Mouse (Mus musculus): ENCODE results near the gene Efcab3. TPM values are rescaled to one million over a fixed set of nuclear protein-coding genes. Genes with fewer than 3 reads are reported as not detected.
A peak's percentile ranks its signal among the peaks of the same experiment; 100 is the strongest.

Efcab3 gene
- not detected in 2 replicates for total RNA-seq (2014; rRNA removed)
- polyA plus RNA-seq (2015; fragmentation: Nextera tagmentation; extraction: Ambion mirVana): 0.28 TPM in 1 of 2 replicates, not detected in the other

- no peak for TF ChIP-seq CTCF (IDR thresholded peaks at IDR 0.05)
- no peaks in the 10 kb centered on the region for H3K36me3 ChIP-seq (ENCODE audit: insufficient read depth, low read length)
- no peak within 1 kb of the TSS for H3K9ac ChIP-seq (replicated peaks; ENCODE audit: low read length, poor library complexity, severe bottlenecking)
- no peak for DNase-seq (ENCODE audit: low spot score)
- no peak within 1 kb of the TSS for H3K4me2 ChIP-seq (ENCODE audit: low read depth, low read length, poor library complexity, severe bottlenecking)
- H3K9me3 ChIP-seq (ENCODE audit: low read length): no peaks in the 10 kb centered on the region
- H3K27ac ChIP-seq (ENCODE audit: low read depth, low read length): no peak within 1 kb of the TSS
- ATAC-seq (ENCODE audit: low FRiP score): no peak
- no peaks in the 10 kb centered on the region for H3K4me1 ChIP-seq (ENCODE audit: insufficient read depth, low read length)
- WGBS: 92% methylated on average over 5 of the region's 5 CpGs
- H3K27me3 ChIP-seq (ENCODE audit: insufficient read depth, low read length): no peaks in the 10 kb centered on the region
- H3K4me3 ChIP-seq (ENCODE audit: low read depth, low read length): no peak within 1 kb of the TSS
Observed at GRCm38 (mm10) chr11:105063292-105063691, at the start of gene Efcab3. Gene Efcab3 (plus strand): TSS chr11:105063592.

DNA sequence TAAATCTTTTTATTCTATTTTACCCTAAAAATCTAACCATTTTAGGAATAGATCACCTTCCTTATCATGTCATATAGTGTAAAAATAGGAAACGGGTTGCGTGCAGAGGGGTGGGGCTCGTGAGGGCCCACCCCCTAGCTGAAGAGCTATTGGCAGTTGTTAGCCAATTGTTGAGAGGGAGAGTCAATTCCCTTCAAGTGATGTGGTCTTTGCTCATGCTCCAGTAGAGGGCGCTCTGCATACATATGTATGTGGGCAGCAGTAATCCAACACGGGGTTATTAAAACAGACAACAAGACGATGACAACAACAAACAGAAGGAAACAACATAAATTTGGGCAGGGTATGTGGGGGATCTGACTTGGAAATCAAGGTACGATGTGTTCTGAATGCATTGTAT lies 42.3 kb upstream of the Efcab3 start:
- H3K36me3 ChIP-seq (ENCODE audit: insufficient read depth, low read length): no peaks in the 10 kb centered on the region
- DNase-seq (ENCODE audit: low spot score) (peak; percentile 26), ATAC-seq (ENCODE audit: low FRiP score) (no peak)
- H3K4me2 ChIP-seq (ENCODE audit: low read depth, low read length, poor library complexity, severe bottlenecking): no peak overlapping the region
- no peaks in the 10 kb centered on the region for H3K27me3 ChIP-seq (ENCODE audit: insufficient read depth, low read length)
- H3K4me3 ChIP-seq (ENCODE audit: low read depth, low read length): no peak overlapping the region
- H3K9me3 ChIP-seq (ENCODE audit: low read length): no peaks in the 10 kb centered on the region; the same call in 1 of the 2 replicates
- TF ChIP-seq CTCF (IDR thresholded peaks at IDR 0.05): peak; percentile 35
- no peak overlapping the region for H3K27ac ChIP-seq (ENCODE audit: low read depth, low read length)
- H3K9ac ChIP-seq (replicated peaks; ENCODE audit: low read length, poor library complexity, severe bottlenecking): no peak overlapping the region
- H3K4me1 ChIP-seq (ENCODE audit: insufficient read depth, low read length): no peaks in the 10 kb centered on the region
- WGBS: 75% methylated on average over 7 of the region's 7 CpGs

GRCm38 (mm10) chr11:105028744-105029348 lies 34.5 kb upstream of the Efcab3 start:
- 78% methylated on average over 6 of the region's 6 CpGs for WGBS
- TF ChIP-seq CTCF (IDR thresholded peaks at IDR 0.05): no peak
- no peak for ATAC-seq (ENCODE audit: low FRiP score)

DNA sequence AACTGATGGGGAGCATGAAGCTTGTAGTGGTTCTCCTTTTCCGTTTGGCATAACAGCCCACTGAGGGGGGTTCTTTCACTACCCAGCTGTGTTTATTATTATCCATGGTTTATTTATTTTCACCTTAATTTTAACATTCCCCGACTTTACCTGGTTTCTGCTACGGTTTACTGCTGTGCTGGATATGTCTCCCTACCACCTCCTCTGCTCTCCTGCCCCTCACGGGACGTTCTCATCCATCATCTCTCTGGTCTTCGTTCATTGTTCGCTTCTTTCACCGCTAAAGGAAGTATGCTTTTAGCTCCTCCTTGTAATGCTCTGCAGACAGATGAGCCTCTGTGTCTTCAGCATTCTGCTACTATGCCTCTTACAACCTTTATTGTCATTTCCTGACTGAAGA lies 33.9 kb upstream of the Efcab3 start:
- H3K9me3 ChIP-seq (ENCODE audit: low read length): no peaks in the 10 kb centered on the region
- no peak for TF ChIP-seq CTCF (IDR thresholded peaks at IDR 0.05)
- no peak overlapping the region for H3K27ac ChIP-seq (ENCODE audit: low read depth, low read length)
- H3K27me3 ChIP-seq (ENCODE audit: insufficient read depth, low read length): no peaks in the 10 kb centered on the region
- no peak for ATAC-seq (ENCODE audit: low FRiP score)
- H3K4me2 ChIP-seq (ENCODE audit: low read depth, low read length, poor library complexity, severe bottlenecking): no peak overlapping the region
- no peak overlapping the region for H3K4me3 ChIP-seq (ENCODE audit: low read depth, low read length)
- H3K36me3 ChIP-seq (ENCODE audit: insufficient read depth, low read length): no peaks in the 10 kb centered on the region
- no peak for DNase-seq (ENCODE audit: low spot score)
- H3K4me1 ChIP-seq (ENCODE audit: insufficient read depth, low read length): no peaks in the 10 kb centered on the region
- H3K9ac ChIP-seq (replicated peaks; ENCODE audit: low read length, poor library complexity, severe bottlenecking): no peak overlapping the region
- WGBS: 90% methylated on average over 8 of the region's 8 CpGs

More at GRCm38 (mm10) chr11:105028744-105029348, 34.5 kb upstream of the Efcab3 start:
- Histone ChIP-seq H3K9ac (replicated peaks; ENCODE audit: low read length, poor library complexity, severe bottlenecking) (no peak overlapping the region), H3K4me3 (ENCODE audit: low read depth, low read length) (no peak overlapping the region), H3K4me2 (ENCODE audit: low read depth, low read length, poor library complexity, severe bottlenecking) (no peak overlapping the region), H3K27me3 (ENCODE audit: insufficient read depth, low read length) (no peaks in the 10 kb centered on the region), H3K27ac (ENCODE audit: low read depth, low read length) (no peak overlapping the region), H3K36me3 (ENCODE audit: insufficient read depth, low read length) (no peaks in the 10 kb centered on the region), H3K9me3 (ENCODE audit: low read length) (no peaks in the 10 kb centered on the region), H3K4me1 (ENCODE audit: insufficient read depth, low read length) (no peaks in the 10 kb centered on the region)
- DNase-seq (ENCODE audit: low spot score): no peak

GRCm38 (mm10) chr11:105030229-105030628 lies 33.2 kb upstream of the Efcab3 start:
- H3K27me3 ChIP-seq (ENCODE audit: insufficient read depth, low read length): no peaks in the 10 kb centered on the region
- TF ChIP-seq CTCF (IDR thresholded peaks at IDR 0.05): no peak
- H3K9ac ChIP-seq (replicated peaks; ENCODE audit: low read length, poor library complexity, severe bottlenecking): no peak overlapping the region
- no peaks in the 10 kb centered on the region for H3K4me1 ChIP-seq (ENCODE audit: insufficient read depth, low read length)
- H3K4me2 ChIP-seq (ENCODE audit: low read depth, low read length, poor library complexity, severe bottlenecking): no peak overlapping the region
- no peaks in the 10 kb centered on the region for H3K9me3 ChIP-seq (ENCODE audit: low read length)
- H3K27ac ChIP-seq (ENCODE audit: low read depth, low read length): no peak overlapping the region
- ATAC-seq (ENCODE audit: low FRiP score) (no peak), DNase-seq (ENCODE audit: low spot score) (no peak)
- no peaks in the 10 kb centered on the region for H3K36me3 ChIP-seq (ENCODE audit: insufficient read depth, low read length)
- H3K4me3 ChIP-seq (ENCODE audit: low read depth, low read length): no peak overlapping the region
- 89% methylated on average over 6 of the region's 6 CpGs for WGBS

DNA sequence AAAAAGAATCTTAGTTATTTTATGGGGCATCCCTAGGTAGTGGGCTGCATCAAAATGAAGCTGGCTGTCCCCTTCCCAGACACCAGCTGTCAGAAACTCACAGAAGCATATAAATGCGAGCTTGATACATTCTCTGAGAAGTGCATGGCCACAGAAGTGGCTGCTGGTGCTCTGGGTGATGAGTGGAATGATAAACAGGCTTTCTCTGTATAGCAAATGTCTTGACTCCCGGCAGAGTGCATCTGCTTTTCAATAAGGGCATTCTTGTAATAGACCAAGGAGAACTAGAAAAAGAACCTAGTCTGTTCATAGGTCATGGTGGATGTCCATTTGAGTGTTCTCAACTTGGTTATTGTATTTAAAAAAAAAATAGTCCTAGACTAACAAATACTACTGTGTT lies 32.3 kb upstream of the Efcab3 start:
- Histone ChIP-seq H3K27ac (ENCODE audit: low read depth, low read length) (no peak overlapping the region), H3K4me1 (ENCODE audit: insufficient read depth, low read length) (no peaks in the 10 kb centered on the region), H3K36me3 (ENCODE audit: insufficient read depth, low read length) (no peaks in the 10 kb centered on the region), H3K4me2 (ENCODE audit: low read depth, low read length, poor library complexity, severe bottlenecking) (no peak overlapping the region), H3K4me3 (ENCODE audit: low read depth, low read length) (no peak overlapping the region), H3K9me3 (ENCODE audit: low read length) (no peaks in the 10 kb centered on the region), H3K9ac (replicated peaks; ENCODE audit: low read length, poor library complexity, severe bottlenecking) (no peak overlapping the region), H3K27me3 (ENCODE audit: insufficient read depth, low read length) (no peaks in the 10 kb centered on the region)
- TF ChIP-seq CTCF (IDR thresholded peaks at IDR 0.05): no peak
- DNase-seq (ENCODE audit: low spot score) (peak; percentile 58), ATAC-seq (ENCODE audit: low FRiP score) (no peak)
- 48% methylated on average over 2 of the region's 2 CpGs for WGBS

Data from midbrain, postnatal 0 days (tissue).